Mouse (Mus musculus) bone marrow, adult 2 months (tissue): ENCODE measurements around the gene Tnfaip8l2. TPM values are rescaled to one million over a fixed set of nuclear protein-coding genes. Genes with fewer than 3 reads are reported as not detected.

ENCODE experiments used
- H3K27ac ChIP-seq: fragments of 200-500 bp; 2 replicates; pipeline ENCODE4 v1.5.1; 2012; ENCODE audit warnings: low read depth, mild to moderate bottlenecking, control low read depth, inconsistent platforms, low read length; ENCODE audit not compliant: control insufficient read depth, poor library complexity, insufficient read depth
- H3K4me1 ChIP-seq: fragments of 200-500 bp; 2 replicates; pipeline ENCODE4 v1.6.1; 2011; ENCODE audit warnings: low read length; ENCODE audit not compliant: control insufficient read depth, insufficient read depth
- H3K4me3 ChIP-seq: fragments of 200-500 bp; replicated peaks from 2 replicates; pipeline ENCODE3; 2011; ENCODE audit warnings: mild to moderate bottlenecking, low read depth, low read length, control low read depth; ENCODE audit not compliant: control insufficient read depth
- CTCF ChIP-seq: fragments of 200-500 bp; IDR thresholded peaks from 2 replicates; pipeline ENCODE4 v1.5.1; 2011; ENCODE audit warnings: low read length, control low read depth; ENCODE audit not compliant: control insufficient read depth, insufficient read depth
- POLR2A ChIP-seq: fragments of 200-500 bp; IDR thresholded peaks from 2 replicates; pipeline ENCODE4 v1.6.1; 2011; ENCODE audit warnings: low read depth, mild to moderate bottlenecking, control low read depth, low read length, borderline replicate concordance; ENCODE audit not compliant: control insufficient read depth
- WGBS: fragments of 180-500 bp; shearing (Covaris S2); methylation state at CpG from one replicate; pipeline ENCODE4 v1.1.7; 2018; 5-methylcytosine and 5-hydroxymethylcytosine counted together
- polyA plus RNA-seq: library from polyadenylated mRNA; stranded (reverse); fragments of >200 nt; gene quantifications from 2 replicates; pipeline ENCODE4 v1.2.4, GENCODE M21; 2011; ENCODE audit warnings: low replicate concordance; ENCODE audit not compliant: missing spikeins, insufficient read depth, insufficient read length

Gene Tnfaip8l2
- 11.7 and 41.8 TPM in 2 replicates for polyA plus RNA-seq

- 19% methylated on average over 10 of the region's 10 CpGs for WGBS
- peaks cover 3% of the 10 kb centered on the region for H3K4me1 ChIP-seq
- H3K4me3 ChIP-seq, result peak within 1 kb of the TSS; percentile 81
- peak within 1 kb of the TSS; percentile 96 for H3K27ac ChIP-seq
- TF ChIP-seq POLR2A (peak; percentile 46; the same call in 1 of the 2 replicates), CTCF (no peak)
Measured at GRCm38 (mm10) chr3:95141952-95142616, at the start of gene Tnfaip8l2. Gene Tnfaip8l2, minus strand, starts transcription at chr3:95142360.

- peaks cover 2% of the 10 kb centered on the region for H3K4me1 ChIP-seq
- 89% methylated on average over 6 of the region's 6 CpGs for WGBS
- no peak overlapping the region for H3K4me3 ChIP-seq
- no peak overlapping the region for H3K27ac ChIP-seq
- TF ChIP-seq CTCF, result no peak
- no peak for TF ChIP-seq POLR2A
Measured at GRCm38 (mm10) chr3:95186888-95187287, 44.7 kb upstream of the Tnfaip8l2 start.

- WGBS, result 89% methylated on average over 2 of the region's 2 CpGs
- no peak for TF ChIP-seq POLR2A
- TF ChIP-seq CTCF, result no peak
- H3K4me1 ChIP-seq, result peaks cover 2% of the 10 kb centered on the region
- H3K4me3 ChIP-seq, result no peak overlapping the region
- H3K27ac ChIP-seq, result no peak overlapping the region
Measured at GRCm38 (mm10) chr3:95186100-95186499, 43.9 kb upstream of the Tnfaip8l2 start.

GRCm38 (mm10) chr3:95184796-95185577, 42.8 kb upstream of the Tnfaip8l2 start:
- Histone ChIP-seq H3K4me1 (peaks cover 2% of the 10 kb centered on the region), H3K4me3 (no peak overlapping the region), H3K27ac (no peak overlapping the region)
- WGBS, result 61% methylated on average over 9 of the region's 9 CpGs
- TF ChIP-seq POLR2A, result no peak
- no peak for TF ChIP-seq CTCF

- 85% methylated on average over 1 of the region's 1 CpGs for WGBS
- H3K4me3 ChIP-seq, result no peak overlapping the region
- H3K27ac ChIP-seq, result no peak overlapping the region
- no peaks in the 10 kb centered on the region; the same call in 1 of the 2 replicates for H3K4me1 ChIP-seq
- TF ChIP-seq CTCF (no peak), POLR2A (no peak)
Measured at GRCm38 (mm10) chr3:95181841-95182240, 39.7 kb upstream of the Tnfaip8l2 start.

- 74% methylated on average over 3 of the region's 3 CpGs for WGBS
- H3K4me3 ChIP-seq, result no peak overlapping the region
- H3K4me1 ChIP-seq, result no peaks in the 10 kb centered on the region; the same call in 1 of the 2 replicates
- H3K27ac ChIP-seq, result no peak overlapping the region
- TF ChIP-seq CTCF (no peak), POLR2A (no peak)
Measured at GRCm38 (mm10) chr3:95179890-95180289, 37.7 kb upstream of the Tnfaip8l2 start.

- Histone ChIP-seq H3K27ac (no peak overlapping the region), H3K4me1 (no peaks in the 10 kb centered on the region; the same call in 1 of the 2 replicates), H3K4me3 (no peak overlapping the region)
- 85% methylated on average over 5 of the region's 5 CpGs for WGBS
- TF ChIP-seq POLR2A (no peak), CTCF (no peak)
Measured at GRCm38 (mm10) chr3:95178948-95179347, 36.8 kb upstream of the Tnfaip8l2 start.

- no peak for TF ChIP-seq POLR2A
- TF ChIP-seq CTCF, result no peak
- Histone ChIP-seq H3K4me1 (no peaks in the 10 kb centered on the region), H3K4me3 (no peak overlapping the region), H3K27ac (no peak overlapping the region)
- 74% methylated on average over 6 of the region's 6 CpGs for WGBS
Measured at GRCm38 (mm10) chr3:95177583-95177982, 35.4 kb upstream of the Tnfaip8l2 start.

- 82% methylated on average over 3 of the region's 3 CpGs for WGBS
- no peaks in the 10 kb centered on the region for H3K4me1 ChIP-seq
Measured at GRCm38 (mm10) chr3:95176500-95176899, 34.3 kb upstream of the Tnfaip8l2 start.

More at GRCm38 (mm10) chr3:95176500-95176899, 34.3 kb upstream of the Tnfaip8l2 start:
- Histone ChIP-seq H3K4me3 (no peak overlapping the region), H3K27ac (no peak overlapping the region)
- TF ChIP-seq CTCF (no peak), POLR2A (no peak)
